Mouse (Mus musculus) heart, postnatal 0 days (tissue): ENCODE measurements at regions not wholly inside any gene's neighbourhood (a gene's known extent, or its start where the extent isn't known, plus 50 kb on each side); places are given as distances from the start of the nearest gene placed in this dataset.

ENCODE experiments used
- CTCF ChIP-seq: IDR thresholded peaks from 2 replicates; pipeline ENCODE4 v1.5.1; 2016; ENCODE audit warnings: antibody characterized with exemption, control low read depth, low read depth
- EP300 ChIP-seq: IDR thresholded peaks from 2 replicates; pipeline ENCODE4 v1.6.1; 2016; ENCODE audit warnings: antibody characterized with exemption, low read depth

- TF ChIP-seq CTCF = no peak
- TF ChIP-seq EP300 = no peak
Measured at GRCm38 (mm10) chr12:56414861-56415765, 69.4 kb upstream of the Mbip start.
